Mouse (Mus musculus) embryonic facial prominence, embryonic 11.5 days (tissue): Measurements from ENCODE around the gene Rplp2. TPM values are rescaled to one million over a fixed set of nuclear protein-coding genes. Genes with fewer than 3 reads are reported as not detected.

Experiments used
- ATAC-seq: fragments of 200-750 bp; cut with Nextera tagmentation; replicated peaks from 2 replicates; pipeline ENCODE4 v1.8.0; 2017; ENCODE audit warnings: low read depth; ENCODE audit not compliant: insufficient number of reproducible peaks, low FRiP score, low TSS enrichment
- DNase-seq: peaks from one replicate; pipeline ENCODE4 v3.0.0-alpha.2; 2015; ENCODE audit warnings: low spot score
- H3K27ac ChIP-seq: fragments of 300-500 bp; sonication (generic); replicated peaks from 2 replicates; pipeline ENCODE4 v1.5.1; 2014; ENCODE audit warnings: mild to moderate bottlenecking, low read depth, low read length, control low read depth
- H3K27me3 ChIP-seq: fragments of 300-500 bp; sonication (generic); 2 replicates; pipeline ENCODE4 v1.6.1; 2014; ENCODE audit warnings: mild to moderate bottlenecking, low read length, moderate library complexity, mixed read lengths; ENCODE audit not compliant: control insufficient read depth, insufficient read depth
- H3K36me3 ChIP-seq: fragments of 300-500 bp; sonication (generic); replicated peaks from 2 replicates; pipeline ENCODE4 v1.6.1; 2014; ENCODE audit warnings: low read depth, mild to moderate bottlenecking, low read length, moderate library complexity, mixed read lengths; ENCODE audit not compliant: control insufficient read depth, insufficient read depth
- H3K4me1 ChIP-seq: fragments of 300-500 bp; sonication (generic); 2 replicates; pipeline ENCODE4 v1.6.1; 2014; ENCODE audit warnings: low read length, mixed read lengths; ENCODE audit not compliant: control insufficient read depth, insufficient read depth
- H3K4me2 ChIP-seq: fragments of 300-500 bp; sonication (generic); 2 replicates; pipeline ENCODE4 v1.6.1; 2014; ENCODE audit warnings: low read depth, mild to moderate bottlenecking, control low read depth, low read length, moderate library complexity
- H3K4me3 ChIP-seq: fragments of 300-500 bp; sonication (generic); 2 replicates; pipeline ENCODE4 v1.5.1; 2014; ENCODE audit warnings: low read depth, low read length, control low read depth
- H3K9ac ChIP-seq: fragments of 300-500 bp; sonication (generic); replicated peaks from 2 replicates; pipeline ENCODE4 v1.6.1; 2014; ENCODE audit warnings: mild to moderate bottlenecking, control low read depth, low read length
- H3K9me3 ChIP-seq: fragments of 300-500 bp; sonication (generic); replicated peaks from 2 replicates; pipeline ENCODE4 v1.6.1; 2016; ENCODE audit warnings: mild to moderate bottlenecking, low read length, inconsistent platforms, mixed read lengths; ENCODE audit not compliant: control insufficient read depth
- WGBS: fragments of 180-500 bp; shearing (Covaris S2); extraction: QIAGEN DNeasy Blood & Tissue Kit; methylation state at CpG from one replicate; pipeline ENCODE4 v1.1.7; 2014; 5-methylcytosine and 5-hydroxymethylcytosine counted together
- polyA plus RNA-seq: library from polyadenylated mRNA; unstranded; fragments of >200 nt; fragmentation: Nextera tagmentation; extraction: Ambion mirVana; gene quantifications from 2 replicates; pipeline ENCODE4 v1.2.1, GENCODE M21; 2014

Gene Rplp2
- polyA plus RNA-seq, 1 experiment from 2014 or later = 1,064 TPM

DNA sequence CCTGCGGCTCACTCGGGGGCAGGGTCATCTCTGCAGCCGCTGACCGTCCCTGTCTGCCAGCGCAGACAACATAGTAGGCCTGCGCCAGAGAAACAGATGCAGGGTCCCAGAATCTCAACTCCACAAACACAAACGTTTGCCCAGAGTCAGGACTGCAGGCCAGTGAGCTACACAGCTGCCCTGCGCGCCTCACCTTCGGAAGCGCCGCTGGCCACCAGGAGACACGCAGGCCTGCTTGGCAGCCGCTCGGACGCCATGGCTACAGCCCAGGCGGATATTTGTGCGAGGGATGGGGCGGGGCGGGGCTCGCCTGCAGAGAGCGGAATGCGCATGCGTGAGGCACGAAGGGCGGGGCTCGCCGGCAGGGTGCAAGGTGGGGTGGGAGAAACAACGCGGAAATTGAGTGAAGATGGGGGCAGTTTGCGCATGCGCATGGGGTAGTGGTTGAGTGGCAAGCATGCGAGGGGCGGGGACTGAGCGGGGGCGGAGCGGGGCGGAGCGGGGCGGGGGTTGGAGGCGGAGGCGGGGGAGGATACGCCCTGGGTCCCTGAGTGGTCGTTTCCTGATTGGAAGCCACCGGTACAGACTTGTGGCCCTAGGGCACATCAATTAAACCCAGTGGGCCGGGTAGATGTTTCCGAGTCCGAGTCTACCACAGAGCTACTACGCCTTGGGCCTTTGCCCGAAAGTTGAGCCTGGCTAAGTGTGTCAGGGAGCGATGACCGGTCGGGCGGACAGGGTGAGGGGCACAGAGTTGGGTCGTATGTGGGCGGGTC is 33.2 kb upstream of the Rplp2 start, which contains the start of gene Gatd1:
Gene Gatd1, minus strand, starts transcription at position 328 of the 776 bp plus-strand sequence.
- DNase-seq = peak; percentile 100
- WGBS = under 1% methylated on average over 46 of the region's 56 CpGs
- ATAC-seq = peak; percentile 84
- Histone ChIP-seq H3K4me2 (peak within 1 kb of the TSS; percentile 62), H3K36me3 (peaks cover 4% of the 10 kb centered on the region), H3K4me1 (no peaks in the 10 kb centered on the region), H3K9me3 (no peaks in the 10 kb centered on the region), H3K9ac (peak within 1 kb of the TSS; percentile 84), H3K4me3 (peak within 1 kb of the TSS; percentile 71), H3K27me3 (no peaks in the 10 kb centered on the region), H3K27ac (peak within 1 kb of the TSS; percentile 39; the same call in 1 of the 2 replicates)

DNA sequence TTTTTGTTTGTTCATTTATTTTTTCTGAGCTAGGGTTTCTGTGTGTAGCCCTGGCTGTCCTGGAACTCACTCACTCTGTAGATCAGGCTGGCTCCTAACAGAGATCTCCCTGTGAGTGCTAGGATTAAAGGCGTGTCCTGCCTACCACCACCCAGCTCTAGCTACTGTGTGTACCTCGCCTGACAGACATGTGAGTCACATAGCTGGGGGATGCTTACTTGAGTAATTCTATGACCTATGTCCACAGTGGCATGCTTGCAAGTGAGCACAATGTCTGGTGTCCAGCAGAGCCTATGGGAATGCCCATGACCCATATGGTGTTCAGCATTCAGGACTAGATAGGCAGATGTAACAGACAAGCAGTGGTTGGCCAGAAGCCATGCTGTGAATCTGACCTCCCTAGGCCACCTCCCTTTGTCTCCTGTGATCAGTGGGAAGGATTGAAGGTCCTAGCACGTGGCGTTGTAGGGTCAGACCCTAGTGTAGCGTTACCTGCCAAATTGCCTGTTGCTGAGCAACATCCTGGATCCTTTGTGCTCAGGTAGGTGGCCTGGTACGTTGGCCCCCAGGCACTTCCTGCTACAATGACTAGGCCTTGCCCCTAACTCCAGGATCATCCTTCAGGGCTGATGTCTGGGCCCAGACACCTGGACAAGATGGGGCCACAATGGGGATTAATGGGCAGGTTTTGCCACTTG is 30.9 kb upstream of the Rplp2 start:
- Histone ChIP-seq H3K4me3 (no peak overlapping the region), H3K27me3 (no peaks in the 10 kb centered on the region), H3K36me3 (no peaks in the 10 kb centered on the region), H3K9ac (no peak overlapping the region), H3K4me2 (no peak overlapping the region), H3K4me1 (no peaks in the 10 kb centered on the region), H3K27ac (no peak overlapping the region), H3K9me3 (no peaks in the 10 kb centered on the region)
- WGBS = 80% methylated on average over 6 of the region's 6 CpGs
- DNase-seq = no peak
- ATAC-seq = no peak

DNA sequence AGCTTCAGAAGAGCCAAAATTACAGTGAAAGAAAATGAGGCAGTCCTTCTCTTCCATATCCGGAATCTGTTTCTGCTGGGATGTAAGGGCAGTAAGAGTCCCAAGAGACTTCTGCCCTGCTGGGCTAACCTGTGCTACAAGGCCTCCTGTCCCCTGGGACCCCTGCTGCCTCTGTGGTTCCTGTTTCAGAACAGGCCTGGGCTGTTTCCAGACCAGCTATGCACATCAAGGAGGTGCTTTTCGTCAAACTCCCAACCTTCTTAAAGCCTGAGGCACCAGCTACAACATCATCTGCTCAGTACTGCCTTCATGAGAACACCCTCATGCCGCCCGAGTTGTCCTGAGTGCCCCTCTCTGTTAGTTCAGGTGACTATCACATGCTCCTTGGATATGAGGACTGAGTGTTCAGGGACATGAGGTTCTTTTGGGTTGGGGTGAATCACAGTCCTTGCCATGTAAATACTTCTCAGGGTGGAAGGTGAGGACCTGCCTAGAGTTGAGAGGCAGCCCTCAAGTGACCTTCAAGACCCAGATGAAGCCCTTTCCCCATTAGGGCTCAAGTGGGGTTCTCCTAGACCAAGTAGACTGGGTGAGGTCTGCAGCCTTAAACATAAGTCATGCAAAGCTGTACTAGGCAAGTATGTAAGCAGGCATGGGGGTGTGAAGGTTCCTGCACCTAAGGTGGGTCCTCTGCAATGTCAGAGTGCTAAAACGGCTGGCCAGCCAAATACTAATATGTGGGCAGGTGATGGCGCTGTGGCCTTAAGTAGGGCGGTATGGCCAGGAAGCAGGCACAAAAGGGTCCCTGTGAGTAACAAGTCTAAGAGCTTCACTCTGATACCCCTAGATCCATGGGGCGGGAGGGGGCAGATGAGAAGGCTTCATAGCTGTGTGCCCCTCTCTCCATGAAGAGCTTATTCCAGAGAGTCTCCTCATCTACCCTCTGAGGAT is 29.2 kb upstream of the Rplp2 start:
- H3K9me3 ChIP-seq = no peaks in the 10 kb centered on the region
- no peak overlapping the region for H3K9ac ChIP-seq
- no peak overlapping the region for H3K4me2 ChIP-seq
- no peaks in the 10 kb centered on the region for H3K27me3 ChIP-seq
- H3K36me3 ChIP-seq = no peaks in the 10 kb centered on the region
- no peak overlapping the region for H3K4me3 ChIP-seq
- WGBS = 69% methylated on average over 8 of the region's 8 CpGs
- no peaks in the 10 kb centered on the region for H3K4me1 ChIP-seq
- ATAC-seq (no peak), DNase-seq (no peak)
- no peak overlapping the region for H3K27ac ChIP-seq

DNA sequence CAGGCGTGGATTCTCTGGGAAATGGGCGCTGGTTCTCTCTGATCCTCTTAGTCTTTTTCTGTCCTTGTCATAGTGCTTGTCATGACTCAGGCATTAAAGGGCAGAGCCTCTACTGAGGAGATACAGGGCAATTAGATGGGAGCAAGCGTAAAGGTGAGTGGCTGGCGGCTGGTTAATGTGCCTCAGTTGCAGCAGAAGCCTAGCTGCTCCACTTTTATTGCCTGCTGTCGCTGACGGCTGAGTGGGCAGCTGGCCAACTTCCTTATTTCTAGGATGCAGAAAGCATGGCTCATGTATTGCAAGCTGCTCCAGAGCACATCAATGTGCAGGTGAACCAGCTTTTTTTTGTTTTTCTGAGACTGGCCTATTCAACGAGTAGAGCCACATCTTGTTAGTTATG is 28.2 kb upstream of the Rplp2 start:
- no peak overlapping the region for H3K9ac ChIP-seq
- H3K27me3 ChIP-seq = no peaks in the 10 kb centered on the region
- H3K4me2 ChIP-seq = no peak overlapping the region
- no peak overlapping the region for H3K4me3 ChIP-seq
- H3K36me3 ChIP-seq = no peaks in the 10 kb centered on the region
- H3K27ac ChIP-seq = no peak overlapping the region
- WGBS = 83% methylated on average over 7 of the region's 7 CpGs
- ATAC-seq (no peak), DNase-seq (no peak)
- H3K4me1 ChIP-seq = no peaks in the 10 kb centered on the region
- no peaks in the 10 kb centered on the region for H3K9me3 ChIP-seq

DNA sequence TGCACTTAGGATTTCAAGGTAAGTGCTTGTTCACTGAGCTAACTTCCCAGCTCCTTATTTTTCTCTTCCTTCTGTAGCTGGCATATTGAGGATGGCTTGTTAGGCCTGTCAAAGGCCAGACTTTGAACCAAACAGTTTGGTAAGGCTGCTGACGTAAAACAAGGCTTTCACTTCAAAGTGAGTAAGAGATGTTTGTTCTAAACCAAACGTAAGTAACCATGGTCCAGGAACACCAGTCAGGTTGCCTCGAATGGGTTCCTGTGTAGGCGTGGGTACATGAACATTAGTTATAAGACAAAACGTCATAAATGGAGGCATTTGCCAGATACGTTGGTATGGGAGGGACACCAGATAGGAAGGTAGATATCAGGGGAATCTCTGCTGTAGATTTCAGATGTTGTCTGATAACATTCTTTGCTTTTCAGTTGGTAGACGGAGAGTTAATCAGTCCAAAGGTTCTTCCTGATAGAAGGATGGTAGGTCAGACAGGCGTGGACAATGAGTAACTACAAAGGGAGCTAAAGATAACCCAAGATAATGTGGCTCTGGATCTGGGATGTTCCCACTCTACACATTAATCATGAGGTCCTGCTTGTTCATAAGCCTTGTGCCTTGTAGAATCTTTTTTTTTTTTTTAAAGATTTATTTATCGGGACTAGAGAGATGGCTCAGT is 27.0 kb upstream of the Rplp2 start:
- Histone ChIP-seq H3K27me3 (no peaks in the 10 kb centered on the region), H3K9me3 (no peaks in the 10 kb centered on the region), H3K4me2 (no peak overlapping the region), H3K9ac (no peak overlapping the region), H3K4me1 (no peaks in the 10 kb centered on the region), H3K27ac (no peak overlapping the region), H3K4me3 (no peak overlapping the region), H3K36me3 (no peaks in the 10 kb centered on the region)
- ATAC-seq (no peak), DNase-seq (no peak)
- 84% methylated on average over 9 of the region's 9 CpGs for WGBS

DNA sequence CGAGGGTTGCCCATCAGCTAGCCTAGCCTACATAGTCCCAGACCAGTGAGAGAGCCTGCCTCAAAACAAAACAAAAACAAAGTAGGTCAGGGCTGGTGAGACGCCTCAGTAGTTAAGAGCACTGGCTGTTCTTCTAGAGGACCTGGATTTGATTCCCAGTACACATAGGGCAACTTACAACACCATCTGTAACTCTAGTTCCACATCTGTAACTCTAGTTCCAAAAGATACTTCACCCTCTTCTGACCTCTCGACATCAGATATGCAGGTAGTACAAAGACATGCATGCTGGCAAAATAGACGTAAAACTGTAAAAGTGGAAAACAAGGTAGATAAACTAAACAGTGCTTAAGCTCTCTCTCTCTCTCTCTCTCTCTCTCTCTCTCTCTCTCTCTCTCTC is 23.4 kb upstream of the Rplp2 start:
- 66% methylated on average over 4 of the region's 4 CpGs for WGBS
- DNase-seq (no peak), ATAC-seq (no peak)
- Histone ChIP-seq H3K9ac (no peak overlapping the region), H3K27ac (no peak overlapping the region), H3K9me3 (no peaks in the 10 kb centered on the region), H3K4me3 (no peak overlapping the region), H3K36me3 (no peaks in the 10 kb centered on the region), H3K27me3 (no peaks in the 10 kb centered on the region), H3K4me2 (no peak overlapping the region), H3K4me1 (no peaks in the 10 kb centered on the region)

DNA sequence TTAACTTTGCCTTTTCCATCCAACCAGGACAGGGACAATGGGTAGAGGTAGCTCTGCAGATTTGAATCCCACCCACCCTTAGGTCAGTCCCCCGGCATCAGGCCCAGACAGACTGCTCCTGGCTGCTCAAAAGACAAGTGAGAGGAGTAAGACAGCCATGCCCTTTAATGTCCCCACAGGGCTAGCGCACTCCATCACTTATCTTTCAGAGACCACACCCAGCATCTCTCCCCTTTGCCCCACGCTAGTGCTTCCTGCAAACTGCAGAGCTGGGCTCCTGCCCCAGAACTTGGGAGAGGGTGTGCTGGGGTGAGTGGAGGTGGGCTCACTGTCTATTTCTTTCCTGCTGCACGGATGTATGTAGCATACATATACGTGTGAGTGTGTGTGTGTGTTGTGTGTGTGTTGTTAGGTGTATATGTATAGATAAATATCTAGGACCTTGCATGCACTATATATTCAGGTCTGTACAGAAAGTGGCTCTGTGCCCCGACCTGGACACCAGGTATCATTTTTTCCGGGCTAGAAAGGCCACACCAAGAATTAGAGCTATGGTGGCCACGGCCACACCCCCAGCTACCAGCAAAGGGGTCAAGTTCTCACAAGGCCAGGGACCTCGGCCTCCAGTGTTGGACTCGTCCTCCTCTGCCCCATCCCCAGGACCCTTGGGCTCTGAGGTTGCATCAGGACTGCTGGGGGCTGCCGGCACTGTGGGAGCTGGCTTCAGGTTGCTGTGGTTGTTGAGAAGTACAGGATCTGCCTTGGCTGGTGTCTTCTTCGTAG is 20.0 kb upstream of the Rplp2 start:
- Histone ChIP-seq H3K27me3 (no peaks in the 10 kb centered on the region), H3K9me3 (no peaks in the 10 kb centered on the region), H3K9ac (no peak overlapping the region), H3K4me1 (0 out of 2 replicates have a peak, but pooled peaks cover 5% of the 10 kb centered on the region), H3K4me2 (no peak overlapping the region), H3K27ac (no peak overlapping the region), H3K4me3 (no peak overlapping the region), H3K36me3 (peaks cover 2% of the 10 kb centered on the region; the same call in 1 of the 2 replicates)
- DNase-seq (no peak), ATAC-seq (no peak)
- 85% methylated on average over 12 of the region's 12 CpGs for WGBS
